Mouse (Mus musculus): ENCODE results near the gene Ugcg.

The Ugcg gene

DNA sequence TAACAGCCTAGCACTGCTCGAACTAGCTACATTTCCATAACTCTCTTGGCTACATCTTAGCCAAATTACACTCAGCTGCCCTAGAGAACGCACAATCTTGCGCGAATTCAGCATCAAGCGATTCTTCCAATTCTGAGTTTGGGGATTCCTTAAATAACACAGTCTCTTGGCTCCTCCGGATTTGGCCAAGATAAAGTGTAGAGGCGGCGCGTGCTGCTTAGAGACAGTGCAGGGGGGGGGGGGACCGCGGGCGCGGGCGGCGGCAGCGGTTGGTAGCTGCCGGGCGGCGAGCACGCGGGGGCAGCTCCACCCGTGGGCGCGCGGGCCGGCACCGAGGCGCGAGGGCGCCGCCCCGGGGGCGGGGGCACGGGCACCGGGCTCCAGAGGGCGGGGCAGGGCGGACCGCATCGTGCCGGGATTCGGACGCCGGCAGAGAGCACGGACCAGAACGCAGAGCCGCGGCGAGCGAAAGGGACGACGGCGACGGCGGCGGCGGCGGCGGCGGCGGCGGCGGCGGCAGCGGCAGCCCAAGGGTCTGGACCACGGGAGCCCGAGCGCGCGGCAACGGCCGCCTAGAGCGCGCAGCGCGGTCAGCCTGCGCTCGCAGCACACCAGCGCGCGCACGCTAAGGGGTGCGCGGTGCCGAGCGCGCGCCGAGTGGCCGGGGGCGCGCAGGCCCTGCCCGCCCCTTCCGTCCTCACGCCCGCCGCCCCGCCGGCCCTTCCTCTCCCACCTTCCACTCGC is at the start of gene Ugcg:
Gene Ugcg, plus strand, starts transcription at position 456 of the 744 bp plus-strand sequence.
- DNase-seq = peak; percentile 83

- peak; percentile 14 for DNase-seq
These were observed 40.0 kb upstream of the Ugcg start for GRCm38 (mm10) chr4:59149043-59149442.

DNA sequence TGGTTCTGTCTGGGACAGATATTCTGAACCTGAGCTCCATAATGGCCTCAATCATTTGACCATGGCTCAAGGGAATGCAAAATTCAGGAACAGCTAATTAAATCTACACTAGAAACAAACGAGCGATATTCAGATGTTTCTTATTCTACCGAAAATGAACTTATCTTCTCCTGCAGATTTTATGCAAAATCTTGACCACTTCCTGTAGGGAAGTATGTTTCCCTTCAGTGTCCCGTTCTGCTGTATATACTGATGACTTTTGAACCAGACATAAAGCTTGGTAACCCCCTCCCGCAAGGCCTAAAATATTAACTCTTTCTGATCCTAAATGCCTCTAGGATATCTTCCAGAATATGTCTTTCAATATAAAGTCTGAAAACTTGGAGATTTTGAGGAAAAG is 38.1 kb upstream of the Ugcg start:
- DNase-seq = no peak

- no peak for DNase-seq
These were observed 37.1 kb upstream of the Ugcg start for GRCm38 (mm10) chr4:59151953-59152352.

GRCm38 (mm10) chr4:59156897-59157592 is 32.0 kb upstream of the Ugcg start:
- no peak for DNase-seq

- DNase-seq = no peak
These were observed 31.4 kb upstream of the Ugcg start for GRCm38 (mm10) chr4:59157654-59158053.

DNA sequence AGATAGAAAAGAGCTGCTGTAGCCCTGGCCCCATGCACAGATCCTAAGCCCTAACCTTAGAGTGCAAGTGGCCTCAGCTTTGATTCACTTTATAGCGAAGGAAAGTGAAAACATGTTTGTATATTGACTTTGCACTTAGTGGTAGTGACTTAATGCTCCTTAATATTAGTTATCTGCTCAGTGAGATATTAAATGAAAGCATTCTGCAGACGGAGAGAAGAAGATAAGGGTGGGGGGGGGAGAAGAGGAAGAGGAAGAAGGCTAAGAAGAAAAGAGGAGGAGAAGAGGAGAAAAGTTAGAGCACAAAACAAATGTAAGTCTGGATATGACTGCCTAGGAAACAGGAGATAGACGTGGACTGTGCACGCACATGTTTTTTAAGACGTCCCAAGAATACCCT is 28.8 kb upstream of the Ugcg start:
- no peak for DNase-seq

DNA sequence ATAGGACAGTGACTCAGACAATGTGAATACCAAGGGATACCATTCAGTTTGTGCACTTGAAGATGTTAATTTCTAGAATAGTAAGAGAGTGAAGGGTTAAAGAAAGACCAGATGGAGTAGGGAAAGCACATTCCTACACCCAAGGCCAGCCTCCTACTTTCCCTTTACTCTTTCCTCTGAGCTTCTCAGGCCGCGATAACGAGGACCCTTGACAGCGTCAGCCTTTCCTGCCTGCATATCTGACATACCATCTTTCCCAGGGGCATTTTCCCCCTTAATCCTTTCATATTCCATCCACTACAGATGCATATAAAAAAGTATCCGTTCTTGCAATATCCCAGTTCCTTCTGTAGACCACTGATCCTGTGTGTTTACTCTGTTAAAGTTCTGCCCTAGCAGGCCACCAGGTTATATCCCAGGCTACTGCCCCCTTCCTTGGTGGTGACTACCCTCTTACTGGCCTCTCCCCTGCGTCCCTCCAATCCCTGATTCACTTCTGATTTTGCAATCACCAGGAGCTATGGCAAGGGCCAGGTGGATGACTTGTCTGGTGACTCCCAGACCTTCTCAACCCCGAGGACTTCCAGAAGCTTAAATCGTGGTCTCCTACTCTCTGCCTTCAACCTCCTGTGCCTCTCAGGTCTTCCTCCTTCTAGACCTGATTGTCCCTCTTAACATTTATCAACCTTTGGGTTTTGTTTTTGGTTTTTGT is 27.9 kb upstream of the Ugcg start:
- DNase-seq = no peak

- no peak for DNase-seq
These were observed 25.0 kb upstream of the Ugcg start for GRCm38 (mm10) chr4:59164034-59164433.

- DNase-seq = peak; percentile 67
These were observed 21.7 kb upstream of the Ugcg start for GRCm38 (mm10) chr4:59167251-59167847.

DNA sequence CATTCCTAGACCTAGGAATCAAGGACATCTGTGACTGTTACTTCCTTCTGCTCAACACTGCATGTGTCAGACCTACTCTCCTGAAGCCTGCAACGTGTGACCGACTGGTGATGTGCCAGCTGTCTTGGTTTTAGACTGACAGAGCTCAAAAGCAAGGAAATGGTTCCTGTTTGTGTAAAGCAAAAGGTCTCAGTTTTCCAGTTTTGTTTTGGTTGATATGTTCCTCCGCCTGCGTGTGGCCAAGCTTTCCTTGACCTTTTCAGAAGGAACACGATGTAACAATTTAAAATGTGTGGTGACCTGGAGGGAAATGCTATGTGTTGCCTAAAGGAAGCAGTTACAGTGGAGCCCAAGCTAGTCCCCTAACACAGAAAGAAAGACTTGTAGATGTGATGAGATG is 19.1 kb upstream of the Ugcg start:
- peak; percentile 45 for DNase-seq

DNA sequence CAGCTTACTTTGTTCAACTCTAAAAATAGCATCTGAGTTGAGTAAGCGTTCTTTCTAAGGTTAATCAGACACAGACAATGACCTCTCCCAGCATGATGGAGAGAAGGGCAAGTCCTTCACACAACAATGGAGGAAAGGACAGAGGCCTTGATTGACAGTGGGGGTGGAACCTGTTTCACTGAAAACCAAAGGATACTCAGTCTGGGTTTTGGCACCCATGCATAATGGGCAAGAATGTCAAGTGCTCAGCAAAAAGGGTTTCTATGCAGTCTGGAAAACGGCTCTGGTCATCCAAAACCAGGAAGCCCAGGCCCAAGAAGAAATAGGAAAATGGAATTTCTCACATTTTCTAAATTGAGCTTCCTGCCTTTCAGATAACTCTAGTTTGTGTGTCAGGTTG is 16.4 kb upstream of the Ugcg start:
- no peak for DNase-seq

- DNase-seq = no peak
These were observed 15.7 kb upstream of the Ugcg start for GRCm38 (mm10) chr4:59173181-59173922.

GRCm38 (mm10) chr4:59175003-59175402 is 14.1 kb upstream of the Ugcg start:
- DNase-seq = no peak

GRCm38 (mm10) chr4:59175929-59176328 is 13.1 kb upstream of the Ugcg start:
- no peak for DNase-seq

GRCm38 (mm10) chr4:59177566-59177965 is 11.5 kb upstream of the Ugcg start:
- DNase-seq = no peak

DNA sequence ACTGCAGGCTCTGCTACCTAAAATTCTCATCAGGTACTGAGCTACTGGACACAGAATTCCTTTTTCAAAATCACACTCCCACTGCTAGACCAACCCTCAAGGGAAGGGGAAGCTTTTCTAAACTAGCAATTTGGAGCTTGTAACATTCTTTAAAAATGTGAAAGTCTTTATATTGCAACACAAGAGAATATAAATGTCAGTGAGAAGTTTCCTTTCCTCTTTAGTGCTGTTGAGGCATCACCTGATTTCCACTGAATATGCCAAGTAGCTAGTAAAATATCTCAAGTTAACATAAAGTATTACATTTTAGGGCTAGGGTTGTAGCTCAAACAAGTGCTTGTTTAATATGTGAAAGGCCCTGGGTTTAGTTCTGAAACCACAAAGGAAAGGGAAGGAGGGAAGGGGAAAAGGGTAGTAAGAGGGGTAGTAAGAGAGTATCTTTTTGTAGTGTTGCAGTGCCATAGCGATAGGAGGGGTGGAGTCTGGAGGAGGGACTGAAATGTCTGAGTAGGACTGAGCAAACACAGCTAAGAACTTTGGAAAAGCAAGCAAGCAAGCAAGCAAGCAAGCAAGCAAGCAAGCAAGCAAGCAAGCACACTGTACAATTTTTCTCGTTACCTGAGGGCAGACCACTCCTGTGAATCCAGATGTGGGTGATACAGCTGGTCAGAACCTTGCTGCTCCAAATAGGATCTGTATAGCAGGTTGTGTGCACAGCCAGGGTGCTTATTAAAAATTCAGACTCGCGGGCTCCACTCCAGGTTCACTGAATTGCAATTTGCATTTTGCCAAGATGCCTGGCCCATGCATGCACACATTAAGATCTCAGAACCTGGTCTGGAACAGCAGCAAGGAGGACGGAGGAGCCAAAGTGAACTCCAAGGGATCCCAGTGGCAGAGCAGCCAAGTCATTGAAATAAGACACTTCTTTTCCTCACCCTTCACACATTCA is 7.5 kb upstream of the Ugcg start:
- no peak for DNase-seq

DNA sequence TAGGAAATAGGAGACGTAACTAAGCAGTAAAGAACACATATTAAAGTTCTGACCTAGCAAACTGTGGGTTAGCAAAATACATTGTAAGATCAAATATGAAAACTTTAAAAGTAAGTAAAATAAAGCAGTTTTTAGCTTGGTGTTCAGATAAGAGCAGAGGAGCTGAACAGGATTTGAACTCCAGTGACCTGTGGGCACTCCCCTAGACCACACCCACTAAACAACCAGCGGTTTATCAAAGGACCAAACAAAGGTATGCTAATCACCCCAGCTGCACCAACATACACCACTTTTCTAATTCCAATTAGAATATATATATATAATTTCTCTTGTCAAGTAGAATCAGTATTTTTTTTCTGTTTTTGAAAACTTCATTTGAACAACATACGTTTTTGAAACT is 3.4 kb upstream of the Ugcg start:
- no peak for DNase-seq

DNA sequence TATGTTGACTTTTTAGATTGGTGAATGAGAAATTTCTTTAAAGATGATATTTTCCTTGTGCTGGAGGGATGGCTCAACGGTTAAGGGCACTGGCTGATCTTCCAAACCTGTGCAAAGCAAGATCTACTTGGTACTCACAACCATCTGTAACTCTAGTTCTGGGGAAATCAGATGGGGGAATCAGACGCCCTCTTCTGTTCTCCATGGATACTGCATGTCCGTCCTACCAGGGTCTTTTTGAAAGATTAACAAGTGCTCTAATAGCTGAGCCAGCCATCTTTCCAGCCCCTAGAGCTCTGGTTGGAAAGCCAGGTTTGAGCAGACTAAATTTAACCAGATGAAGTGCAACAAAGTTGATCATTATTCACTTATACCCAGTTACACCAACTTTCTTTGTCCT is 1.8 kb upstream of the Ugcg start:
- DNase-seq = peak; percentile 73

DNA sequence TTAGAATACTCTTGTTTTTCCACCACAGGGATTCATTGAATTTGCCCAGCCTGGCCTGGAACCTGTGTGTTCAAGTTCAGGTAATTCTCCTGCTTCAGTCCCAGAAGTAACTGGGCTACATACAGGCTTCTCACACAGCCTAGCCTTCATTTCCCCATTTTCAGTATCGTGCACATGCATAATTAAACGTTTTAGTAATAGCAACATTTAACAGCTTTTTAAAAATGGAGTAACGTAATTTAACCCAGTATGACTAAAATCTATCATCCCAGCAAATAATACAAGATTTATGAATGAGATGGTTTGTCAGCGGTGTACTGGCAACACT is 619 bp upstream of the Ugcg start:
- no peak for DNase-seq

DNA sequence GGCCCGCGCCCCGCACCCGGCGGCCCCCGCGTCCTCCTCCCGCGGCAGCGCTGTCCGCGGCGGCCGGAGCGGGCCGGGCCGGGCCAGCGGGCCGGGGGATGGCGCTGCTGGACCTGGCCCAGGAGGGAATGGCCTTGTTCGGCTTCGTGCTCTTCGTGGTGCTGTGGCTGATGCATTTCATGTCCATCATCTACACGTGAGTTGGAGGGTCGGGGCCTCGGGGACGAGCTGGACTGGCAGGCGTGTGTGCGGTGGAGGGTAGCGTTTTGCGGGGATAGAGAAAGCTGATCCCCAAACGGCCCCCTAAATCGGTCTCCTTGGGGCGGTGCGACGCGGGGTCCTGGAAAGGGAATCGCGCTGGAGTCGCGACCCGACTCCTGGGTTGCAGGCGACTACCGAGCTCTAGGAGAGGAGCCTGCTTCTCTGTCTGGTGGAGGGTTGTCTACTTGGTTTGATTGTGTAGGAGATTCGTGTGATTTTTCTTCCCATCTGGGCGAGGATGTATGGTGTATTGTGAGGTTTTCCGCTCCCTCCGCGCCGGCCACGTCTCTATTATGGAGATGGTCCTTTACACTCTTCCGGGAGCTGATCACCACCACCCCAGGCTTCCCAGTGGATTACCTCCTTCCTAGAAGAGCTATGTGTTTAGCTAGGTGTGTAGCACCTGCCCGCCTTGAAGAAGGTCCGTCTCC is 635 bp downstream of the Ugcg start:
- DNase-seq = peak; percentile 60

Data from thymus, postnatal 25 days (tissue).